Comparison of ENCODE assay signal across 10 mouse cellular contexts in the genomic region with DNA sequence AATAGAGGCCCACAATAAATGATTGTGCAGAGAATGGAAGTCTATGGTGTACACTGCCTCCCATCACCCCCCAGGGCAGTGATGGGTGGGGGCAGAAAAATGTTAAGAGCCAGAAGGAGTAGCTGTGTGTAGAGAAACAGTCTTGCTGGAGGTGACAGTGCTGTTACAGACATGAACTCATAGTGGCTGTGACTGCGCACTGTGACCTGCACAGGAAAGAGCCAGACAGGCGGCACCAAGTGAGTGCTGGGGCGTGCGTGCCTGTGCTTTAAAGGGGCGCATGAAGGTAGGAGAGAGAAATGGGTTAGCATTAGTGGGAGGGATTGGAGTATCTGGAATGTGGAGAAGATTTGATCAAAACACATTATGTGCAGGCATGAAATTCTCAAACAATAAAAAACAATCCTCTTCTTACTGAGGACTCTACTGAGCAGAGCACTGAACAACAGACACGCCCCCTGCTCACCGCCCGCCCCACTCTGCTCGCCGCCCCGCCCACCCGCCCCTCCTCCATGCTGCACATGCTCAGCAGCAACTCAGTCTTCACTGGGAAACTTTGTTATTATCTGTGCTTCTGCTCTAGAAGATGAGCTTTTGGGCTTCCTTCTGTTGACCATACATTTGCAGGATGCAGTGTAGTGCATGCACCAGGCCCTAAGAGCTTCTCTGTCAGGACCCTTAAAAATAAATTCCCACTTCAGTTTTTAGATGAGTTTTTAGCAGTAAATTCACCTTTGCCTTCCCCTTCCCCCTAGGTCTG. TPM values are rescaled to one million over a fixed set of nuclear protein-coding genes. Genes with fewer than 3 reads are reported as not detected.
A peak's percentile ranks its signal among the peaks of the same experiment; 100 is the strongest.
DNase-seq lines count a peak whose midpoint lies in the region; ATAC-seq and TF ChIP-seq lines count a peak whose summit lies in the region.
"Had no signal": no experiment of that assay in that cellular context is flagged by ENCODE, and none has a peak within 500 bp of the region (broad histone marks: within the 10 kb centered on the region; RNA-seq: fewer than 3 reads in every experiment).

No protein-coding gene starts in this region.

- ATAC-seq in embryonic facial prominence, embryonic 12.5 days (ENCODE audit: insufficient number of reproducible peaks, insufficient read depth, low FRiP score, low TSS enrichment) = peak; percentile 84
- peak; percentile 94 for ATAC-seq in midbrain, embryonic 11.5 days (ENCODE audit: low FRiP score)
- no peak for ATAC-seq in erythroid progenitor cell, adult 5-6 weeks (replicated peaks; ENCODE audit: low FRiP score, poor library complexity, severe bottlenecking)

- H3K9ac ChIP-seq in embryonic facial prominence, embryonic 12.5 days = no peak overlapping the region
- H3K9ac ChIP-seq in midbrain, embryonic 11.5 days (ENCODE audit: low read length) = peak overlapping the region; percentile 63

- TF ChIP-seq POLR2A in brain, embryonic 14.5 days (IDR thresholded peaks at IDR 0.05; ENCODE audit: borderline replicate concordance, extremely low read depth, insufficient read depth, insufficient read length, poor library complexity, severe bottlenecking) = no peak
- TF ChIP-seq POLR2A in kidney, adult 2 months (IDR thresholded peaks at IDR 0.05; ENCODE audit: low read depth, low read length) = no peak

- peaks cover 5% of the 10 kb centered on the region; the same call in 1 of the 2 replicates for H3K4me1 ChIP-seq in embryonic facial prominence, embryonic 12.5 days
- H3K4me1 ChIP-seq in kidney, adult 2 months (ENCODE audit: control insufficient read depth, insufficient read depth, low read length) = 0 out of 2 replicates have a peak, but pooled peaks cover 2% of the 10 kb centered on the region
- H3K4me1 ChIP-seq in midbrain, embryonic 11.5 days (ENCODE audit: control insufficient read depth, insufficient read depth, low read length) = peaks cover 6% of the 10 kb centered on the region; the same call in 1 of the 2 replicates

- H3K27me3 ChIP-seq in embryonic facial prominence, embryonic 12.5 days = no peaks in the 10 kb centered on the region
- no peaks in the 10 kb centered on the region for H3K27me3 ChIP-seq in kidney, adult 2 months (replicated peaks; ENCODE audit: control insufficient read depth, insufficient read depth, low read length)
- H3K27me3 ChIP-seq in midbrain, embryonic 11.5 days (ENCODE audit: control insufficient read depth, insufficient read depth, low read length) = no peaks in the 10 kb centered on the region

- H3K4me2 ChIP-seq in embryonic facial prominence, embryonic 12.5 days (replicated peaks) = peak overlapping the region; percentile 46
- peak overlapping the region; percentile 49 for H3K4me2 ChIP-seq in midbrain, embryonic 11.5 days

- peak; percentile 67 for DNase-seq in brain, embryonic 14.5 days (ENCODE audit: low read depth)
- DNase-seq in kidney, adult 2 months = peak; percentile 27
- DNase-seq in midbrain, embryonic 11.5 days (ENCODE audit: low spot score, missing footprints) = peak; percentile 92
- DNase-seq in thymus, postnatal 36 days = no peak
- DNase-seq in adrenal gland, postnatal 14 days = no peak
- DNase-seq: gastrocnemius, postnatal 14 days had no signal

- H3K36me3 ChIP-seq in embryonic facial prominence, embryonic 12.5 days = no peaks in the 10 kb centered on the region
- no peaks in the 10 kb centered on the region for H3K36me3 ChIP-seq in kidney, adult 2 months (ENCODE audit: control insufficient read depth, insufficient read depth, low read length)
- H3K36me3 ChIP-seq in midbrain, embryonic 11.5 days (ENCODE audit: control insufficient read depth, insufficient read depth, low read length) = no peaks in the 10 kb centered on the region

- H3K4me3 ChIP-seq in embryonic facial prominence, embryonic 12.5 days = peak overlapping the region; percentile 15
- no peak overlapping the region for H3K4me3 ChIP-seq in kidney, adult 2 months (ENCODE audit: insufficient read depth, low read depth, low read length)
- H3K4me3 ChIP-seq in midbrain, embryonic 11.5 days (ENCODE audit: low read depth, low read length) = peak overlapping the region; percentile 16; the same call in 1 of the 2 replicates
- H3K4me3 ChIP-seq: myocyte had no signal

- 26% methylated on average over 12 of the region's 12 CpGs for WGBS in embryonic facial prominence, embryonic 12.5 days
- 26% methylated on average over 12 of the region's 12 CpGs for WGBS in kidney, adult 2 months
- WGBS in midbrain, embryonic 11.5 days = 25% methylated on average over 12 of the region's 12 CpGs

- H3K9me3 ChIP-seq in embryonic facial prominence, embryonic 12.5 days = no peaks in the 10 kb centered on the region
- H3K9me3 ChIP-seq in midbrain, embryonic 11.5 days (ENCODE audit: control insufficient read depth, low read length) = no peaks in the 10 kb centered on the region

- H3K27ac ChIP-seq in embryonic facial prominence, embryonic 12.5 days = peak overlapping the region; percentile 58; the same call in 1 of the 2 replicates
- no peak overlapping the region for H3K27ac ChIP-seq in kidney, adult 2 months (ENCODE audit: insufficient read depth, low read depth, low read length)
- H3K27ac ChIP-seq in midbrain, embryonic 11.5 days (ENCODE audit: low read depth, low read length) = peak overlapping the region; percentile 68

- TF ChIP-seq CTCF in brain, embryonic 14.5 days (IDR thresholded peaks at IDR 0.05; ENCODE audit: borderline replicate concordance, extremely low read depth, insufficient read depth, insufficient read length) = no peak
- TF ChIP-seq CTCF in kidney, adult 2 months (conservative IDR thresholded peaks at IDR 0.05; ENCODE audit: insufficient read depth, insufficient read length, low read depth, low read length) = no peak

RNA-seq across cellular contexts. Expression of a gene that starts 31.6 kb away (rescaled TPM):
- not detected in 2 replicates for polyA plus RNA-seq in brain, embryonic 14.5 days (2012; rRNA removed)
- polyA plus RNA-seq in embryonic facial prominence, embryonic 12.5 days (2016; fragmentation: Nextera tagmentation; extraction: Ambion mirVana) = not detected in 2 replicates
- polyA plus RNA-seq in kidney, adult 2 months (2012; rRNA removed) = not detected in 2 replicates
- not detected in 2 replicates for polyA plus RNA-seq in midbrain, embryonic 11.5 days (2014; fragmentation: Nextera tagmentation; extraction: Ambion mirVana)
- total RNA-seq in erythroid progenitor cell, adult 5-6 weeks (2015; ENCODE audit: low replicate concordance) = not detected in 2 replicates
- total RNA-seq in erythroid progenitor cell, adult 5-6 weeks (2017; ENCODE audit: low replicate concordance) = not detected in 2 replicates
- not detected in 2 replicates for total RNA-seq in adrenal gland, postnatal 14 days (2021)
- total RNA-seq: adrenal gland, adult 18-20 months; gastrocnemius, postnatal 14 days had no signal
- polyA plus RNA-seq: myocyte had no signal

RNA-seq across cellular contexts. Expression of a gene that starts 41.3 kb away (rescaled TPM):
- 0.59 TPM in 2 replicates for polyA plus RNA-seq in brain, embryonic 14.5 days (2012; rRNA removed)
- polyA plus RNA-seq in embryonic facial prominence, embryonic 12.5 days (2016; fragmentation: Nextera tagmentation; extraction: Ambion mirVana) = 0.73 and 0.75 TPM in 2 replicates
- polyA plus RNA-seq in kidney, adult 2 months (2012; rRNA removed) = 0.07 TPM in 1 of 2 replicates, not detected in the other
- polyA plus RNA-seq in midbrain, embryonic 11.5 days (2014; fragmentation: Nextera tagmentation; extraction: Ambion mirVana) = 0.87 and 1.4 TPM in 2 replicates
- not detected in 2 replicates for total RNA-seq in erythroid progenitor cell, adult 5-6 weeks (2015; ENCODE audit: low replicate concordance)
- total RNA-seq in erythroid progenitor cell, adult 5-6 weeks (2017; ENCODE audit: low replicate concordance) = not detected in 2 replicates
- 0.15 TPM in 1 of 2 replicates, not detected in the other for total RNA-seq in adrenal gland, postnatal 14 days (2021)

RNA-seq across cellular contexts. Expression of a gene that starts 45.9 kb away (rescaled TPM):
- 193 and 206 TPM in 2 replicates for polyA plus RNA-seq in brain, embryonic 14.5 days (2012; rRNA removed)
- polyA plus RNA-seq in embryonic facial prominence, embryonic 12.5 days (2016; fragmentation: Nextera tagmentation; extraction: Ambion mirVana) = 617 and 661 TPM in 2 replicates
- 91.8 and 126 TPM in 2 replicates for polyA plus RNA-seq in kidney, adult 2 months (2012; rRNA removed)
- 565 and 627 TPM in 2 replicates for polyA plus RNA-seq in midbrain, embryonic 11.5 days (2014; fragmentation: Nextera tagmentation; extraction: Ambion mirVana)
- 132 and 273 TPM in 2 replicates for total RNA-seq in erythroid progenitor cell, adult 5-6 weeks (2015; ENCODE audit: low replicate concordance)
- 69.3 and 71.9 TPM in 2 replicates for total RNA-seq in erythroid progenitor cell, adult 5-6 weeks (2017; ENCODE audit: low replicate concordance)
- total RNA-seq in adrenal gland, postnatal 14 days (2021) = 533 and 580 TPM in 2 replicates

Comparison
In these comparisons a context has a peak if more than half of its experiments do, and no peak if none do; other contexts are left out.
1. DNase-seq: peak in brain, embryonic 14.5 days (single experiment), kidney, adult 2 months (single experiment) and midbrain, embryonic 11.5 days (single experiment); none in thymus, postnatal 36 days (0 of 2) and adrenal gland, postnatal 14 days (single experiment).